Mouse (Mus musculus): Measurements from ENCODE around the gene Kif1b. TPM values are rescaled to one million over a fixed set of nuclear protein-coding genes. Genes with fewer than 3 reads are reported as not detected.

Gene Kif1b
- polyA plus RNA-seq, 1 experiment from 2014 or later = 15.2 TPM

GRCm38 (mm10) chr4:149128467-149128866 is 179.0 kb downstream of the Kif1b start:
- 70% methylated on average over 18 of the region's 18 CpGs for WGBS
- Histone ChIP-seq H3K9me3 (ENCODE audit: control insufficient read depth) (no peaks in the 10 kb centered on the region), H3K4me2 (replicated peaks; ENCODE audit: low read depth) (no peak overlapping the region), H3K27ac (ENCODE audit: low read depth, low read length) (no peak overlapping the region), H3K4me3 (ENCODE audit: low read depth, low read length) (no peak overlapping the region), H3K27me3 (replicated peaks; ENCODE audit: control insufficient read depth, insufficient read depth, low read length) (no peaks in the 10 kb centered on the region), H3K4me1 (replicated peaks; ENCODE audit: control insufficient read depth, insufficient read depth, low read length) (no peaks in the 10 kb centered on the region), H3K9ac (ENCODE audit: low read depth, low read length) (no peak overlapping the region), H3K36me3 (ENCODE audit: control insufficient read depth, insufficient read depth) (no peaks in the 10 kb centered on the region; the same call in 1 of the 2 replicates)
- TF ChIP-seq CTCF (IDR thresholded peaks at IDR 0.05; ENCODE audit: low read depth) = no peak
- ATAC-seq = no peak

- no peak within 1 kb of the TSS for H3K4me3 ChIP-seq (ENCODE audit: low read depth, low read length)
- H3K36me3 ChIP-seq (ENCODE audit: control insufficient read depth, insufficient read depth) = peaks cover 4% of the 10 kb centered on the region; the same call in 1 of the 2 replicates
- ATAC-seq = no peak
- no peaks in the 10 kb centered on the region for H3K9me3 ChIP-seq (ENCODE audit: control insufficient read depth)
- no peaks in the 10 kb centered on the region for H3K4me1 ChIP-seq (replicated peaks; ENCODE audit: control insufficient read depth, insufficient read depth, low read length)
- H3K9ac ChIP-seq (ENCODE audit: low read depth, low read length) = 0 out of 2 replicates have a peak within 1 kb of the TSS, but pooled peaks have one; percentile 3
- no peak for TF ChIP-seq CTCF (IDR thresholded peaks at IDR 0.05; ENCODE audit: low read depth)
- H3K4me2 ChIP-seq (replicated peaks; ENCODE audit: low read depth) = no peak within 1 kb of the TSS
- H3K27ac ChIP-seq (ENCODE audit: low read depth, low read length) = no peak within 1 kb of the TSS
- 81% methylated on average over 11 of the region's 11 CpGs for WGBS
- no peaks in the 10 kb centered on the region for H3K27me3 ChIP-seq (replicated peaks; ENCODE audit: control insufficient read depth, insufficient read depth, low read length)
These were observed 180.8 kb downstream of the Kif1b start, which contains the start of gene Cort for GRCm38 (mm10) chr4:149126663-149127062. Gene Cort, minus strand, starts transcription at chr4:149126763.

Other genes starting within 250 kb of the Kif1b start
- gene Pex14, start 207.8 kb downstream of the Kif1b start, polyA plus RNA-seq (2015; fragmentation: Nextera tagmentation; extraction: Ambion mirVana) = 48.9 and 56.0 TPM in 2 replicates
- 26.9 and 28.2 TPM in 2 replicates for gene Dffa, start 203.5 kb downstream of the Kif1b start, polyA plus RNA-seq (2015; fragmentation: Nextera tagmentation; extraction: Ambion mirVana)
- gene Cort, start 180.9 kb downstream of the Kif1b start, polyA plus RNA-seq (2015; fragmentation: Nextera tagmentation; extraction: Ambion mirVana) = not detected in 2 replicates
- 10.6 and 12.1 TPM in 2 replicates for gene Cenps, start 170.1 kb downstream of the Kif1b start, polyA plus RNA-seq (2015; fragmentation: Nextera tagmentation; extraction: Ambion mirVana)
- 109 and 113 TPM in 2 replicates for gene Pgd, start 140.9 kb downstream of the Kif1b start, polyA plus RNA-seq (2015; fragmentation: Nextera tagmentation; extraction: Ambion mirVana)
- 47.2 and 47.6 TPM in 2 replicates for gene Ube4b, start 119.1 kb upstream of the Kif1b start, polyA plus RNA-seq (2015; fragmentation: Nextera tagmentation; extraction: Ambion mirVana)
- 3.8 and 4.0 TPM in 2 replicates for gene Rbp7, start 147.3 kb upstream of the Kif1b start, polyA plus RNA-seq (2015; fragmentation: Nextera tagmentation; extraction: Ambion mirVana)
- gene Tmem274, start 169.7 kb upstream of the Kif1b start, polyA plus RNA-seq (2015; fragmentation: Nextera tagmentation; extraction: Ambion mirVana) = not detected in 2 replicates
- gene Nmnat1, start 177.5 kb upstream of the Kif1b start, polyA plus RNA-seq (2015; fragmentation: Nextera tagmentation; extraction: Ambion mirVana) = 10.8 and 11.0 TPM in 2 replicates
- 31.7 and 31.9 TPM in 2 replicates for gene Lzic, start 177.5 kb upstream of the Kif1b start, polyA plus RNA-seq (2015; fragmentation: Nextera tagmentation; extraction: Ambion mirVana)
- 52.8 and 53.5 TPM in 2 replicates for gene Ctnnbip1, start 210.5 kb upstream of the Kif1b start, polyA plus RNA-seq (2015; fragmentation: Nextera tagmentation; extraction: Ambion mirVana)

All from intestine, postnatal 0 days (tissue).